Mouse (Mus musculus) lung, postnatal 0 days (tissue): ENCODE results near the gene Eefsec. TPM values are rescaled to one million over a fixed set of nuclear protein-coding genes. Genes with fewer than 3 reads are reported as not detected.

ENCODE experiments used
- ATAC-seq: fragments of 200-750 bp; cut with Nextera tagmentation; 2 replicates; pipeline ENCODE4 v1.8.0; 2017; ENCODE audit warnings: moderate library complexity
- DNase-seq: peaks from one replicate; pipeline ENCODE4 v3.0.0-alpha.2; 2016; ENCODE audit warnings: low spot score
- H3K27ac ChIP-seq: fragments of 300-500 bp; sonication (generic); 2 replicates; pipeline ENCODE4 v1.5.1; 2014; ENCODE audit warnings: antibody characterized with exemption, mild to moderate bottlenecking, low read length, mixed read lengths
- H3K27me3 ChIP-seq: fragments of 300-500 bp; sonication (generic); replicated peaks from 2 replicates; pipeline ENCODE4 v1.6.1; 2014; ENCODE audit warnings: low read length, mixed read lengths; ENCODE audit not compliant: insufficient read depth
- H3K36me3 ChIP-seq: fragments of 300-500 bp; sonication (generic); 2 replicates; pipeline ENCODE4 v1.6.1; 2014; ENCODE audit warnings: low read length, mixed read lengths; ENCODE audit not compliant: insufficient read depth
- H3K4me1 ChIP-seq: fragments of 300-500 bp; sonication (generic); 2 replicates; pipeline ENCODE4 v1.6.1; 2014; ENCODE audit warnings: antibody characterized with exemption, low read depth, low read length, mixed read lengths; ENCODE audit not compliant: insufficient read depth
- H3K4me2 ChIP-seq: fragments of 300-500 bp; sonication (generic); replicated peaks from 2 replicates; pipeline ENCODE4 v1.6.1; 2014; ENCODE audit warnings: low read depth, mild to moderate bottlenecking, low read length, moderate library complexity, mixed read lengths
- H3K4me3 ChIP-seq: fragments of 300-500 bp; sonication (generic); 2 replicates; pipeline ENCODE4 v1.5.1; 2014; ENCODE audit warnings: low read depth, low read length
- H3K9ac ChIP-seq: fragments of 300-500 bp; sonication (generic); replicated peaks from 2 replicates; pipeline ENCODE4 v1.6.1; 2014; ENCODE audit warnings: low read depth, mild to moderate bottlenecking
- H3K9me3 ChIP-seq: fragments of 300-500 bp; sonication (generic); 2 replicates; pipeline ENCODE4 v1.6.1; 2016; ENCODE audit warnings: low read length, mixed read lengths
- CTCF ChIP-seq: IDR thresholded peaks from 2 replicates; pipeline ENCODE4 v1.5.1; 2016; ENCODE audit warnings: antibody characterized with exemption, mild to moderate bottlenecking
- EP300 ChIP-seq: IDR thresholded peaks from 2 replicates; pipeline ENCODE4 v1.6.1; 2016; ENCODE audit warnings: antibody characterized with exemption, mild to moderate bottlenecking, control low read depth
- WGBS: fragments of 180-500 bp; shearing (Covaris S2); extraction: QIAGEN DNeasy Blood & Tissue Kit; methylation state at CpG from one replicate; pipeline ENCODE4 v1.1.7; 2014; 5-methylcytosine and 5-hydroxymethylcytosine counted together
- polyA plus RNA-seq: library from polyadenylated mRNA; unstranded; fragments of >200 nt; fragmentation: Nextera tagmentation; extraction: Ambion mirVana; gene quantifications from 2 replicates; pipeline ENCODE4 v1.2.1, GENCODE M21; 2015

Eefsec gene
- polyA plus RNA-seq, 1 experiment from 2014 or later, result 21.0 TPM

DNA sequence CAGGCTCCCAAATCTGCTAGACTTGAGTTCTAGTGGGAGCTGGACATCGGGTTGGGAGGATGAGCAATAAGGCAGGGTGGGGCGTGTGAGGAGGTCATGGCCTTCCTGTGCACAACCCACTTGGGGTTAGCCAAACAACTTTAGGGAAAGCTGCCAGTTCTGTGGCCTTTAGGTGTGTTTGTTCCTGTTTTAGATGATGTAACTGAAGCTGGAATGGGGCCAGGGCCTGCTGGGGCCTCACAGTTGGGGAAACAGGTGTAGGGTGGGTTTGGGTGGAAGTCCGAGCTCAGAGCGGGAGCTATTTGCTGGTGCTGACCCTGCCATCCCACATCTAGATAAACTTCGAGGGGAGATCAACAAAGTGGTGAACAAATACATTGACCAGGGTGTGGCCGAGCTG is 39.0 kb upstream of the Eefsec start:
- no peaks in the 10 kb centered on the region for H3K27me3 ChIP-seq
- H3K4me2 ChIP-seq, result no peak overlapping the region
- peaks cover 8% of the 10 kb centered on the region; the same call in 1 of the 2 replicates for H3K36me3 ChIP-seq
- H3K27ac ChIP-seq, result no peak overlapping the region
- ATAC-seq, result peak; percentile 66
- H3K9ac ChIP-seq, result no peak overlapping the region
- TF ChIP-seq CTCF, result no peak
- peak; percentile 75 for TF ChIP-seq EP300
- H3K4me3 ChIP-seq, result no peak overlapping the region
- H3K9me3 ChIP-seq, result no peaks in the 10 kb centered on the region
- 56% methylated on average over 6 of the region's 6 CpGs for WGBS
- peak; percentile 66 for DNase-seq
- no peaks in the 10 kb centered on the region for H3K4me1 ChIP-seq

DNA sequence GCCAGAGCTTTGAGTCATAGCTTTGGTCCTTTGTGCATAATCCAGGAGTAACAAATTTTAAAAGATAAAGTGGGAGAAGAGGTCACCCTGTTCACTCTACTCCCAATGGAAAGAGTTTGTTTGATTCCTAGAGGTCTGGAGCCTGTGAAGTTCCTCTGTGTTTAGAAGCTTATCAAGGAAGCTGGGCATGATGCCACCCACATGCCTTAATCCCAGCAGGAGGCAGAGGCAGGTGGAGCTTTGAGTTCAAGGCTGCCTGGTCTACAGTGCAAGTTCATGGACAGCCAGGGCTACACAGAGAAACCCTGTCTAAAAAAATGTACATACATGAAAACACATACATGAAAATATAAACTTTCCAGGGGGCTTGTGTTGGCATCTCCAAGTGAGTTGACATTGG is 37.6 kb upstream of the Eefsec start:
- Histone ChIP-seq H3K4me1 (no peaks in the 10 kb centered on the region), H3K27ac (no peak overlapping the region), H3K4me3 (no peak overlapping the region), H3K27me3 (no peaks in the 10 kb centered on the region), H3K9ac (no peak overlapping the region), H3K36me3 (peaks cover 17% of the 10 kb centered on the region; the same call in 1 of the 2 replicates), H3K9me3 (no peaks in the 10 kb centered on the region), H3K4me2 (no peak overlapping the region)
- no peak for ATAC-seq
- DNase-seq, result no peak
- TF ChIP-seq CTCF, result no peak
- no peak for TF ChIP-seq EP300

DNA sequence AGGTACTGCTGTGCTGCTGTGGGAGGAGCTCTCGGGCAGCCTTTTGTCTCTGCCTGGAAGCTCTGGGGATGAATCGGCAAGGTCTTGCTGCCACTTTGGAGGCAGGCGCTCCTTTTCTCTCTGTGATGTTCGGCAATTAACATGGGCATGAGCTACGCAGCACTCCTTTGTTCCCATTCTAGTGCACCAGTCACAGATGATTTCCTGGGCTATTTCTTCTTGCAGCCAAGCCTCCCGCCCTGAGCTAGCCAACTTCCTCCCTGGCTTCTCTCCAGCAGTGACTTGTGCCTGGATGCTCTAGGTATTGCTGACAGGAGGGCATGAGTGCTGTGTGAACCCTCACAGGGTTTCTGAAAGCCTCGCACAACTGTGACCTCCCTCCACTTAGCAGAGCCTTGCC is 36.8 kb upstream of the Eefsec start:
- H3K36me3 ChIP-seq, result peaks cover 17% of the 10 kb centered on the region; the same call in 1 of the 2 replicates
- H3K27ac ChIP-seq, result no peak overlapping the region
- no peak for TF ChIP-seq EP300
- TF ChIP-seq CTCF, result no peak
- H3K4me3 ChIP-seq, result no peak overlapping the region
- DNase-seq (peak; percentile 50), ATAC-seq (peak; percentile 25)
- H3K9me3 ChIP-seq, result no peaks in the 10 kb centered on the region
- no peak overlapping the region for H3K4me2 ChIP-seq
- H3K27me3 ChIP-seq, result no peaks in the 10 kb centered on the region
- no peaks in the 10 kb centered on the region for H3K4me1 ChIP-seq
- 55% methylated on average over 7 of the region's 7 CpGs for WGBS
- no peak overlapping the region for H3K9ac ChIP-seq

DNA sequence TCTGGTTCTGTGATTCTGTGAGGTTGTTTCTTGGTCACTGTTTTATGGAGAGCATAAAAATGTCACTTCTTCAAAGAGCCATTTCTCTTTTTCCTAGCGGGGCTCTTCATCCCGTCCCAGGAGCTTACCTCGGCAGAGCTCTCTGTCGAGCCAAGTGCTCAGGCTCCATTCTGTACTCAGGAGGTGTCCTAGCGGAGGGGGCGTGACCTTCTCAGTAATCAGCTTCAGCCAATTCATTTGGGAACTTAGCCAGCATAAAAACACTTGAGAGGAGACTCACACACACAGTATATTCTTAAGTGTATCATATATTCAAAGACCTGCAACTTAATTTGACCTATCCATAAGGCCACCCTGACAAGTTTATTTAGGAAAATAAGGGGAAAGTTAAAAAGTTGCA is 34.1 kb upstream of the Eefsec start:
- TF ChIP-seq CTCF (no peak), EP300 (no peak)
- WGBS, result 59% methylated on average over 6 of the region's 6 CpGs
- Histone ChIP-seq H3K36me3 (peaks cover 17% of the 10 kb centered on the region; the same call in 1 of the 2 replicates), H3K27ac (no peak overlapping the region), H3K9me3 (no peaks in the 10 kb centered on the region), H3K4me1 (no peaks in the 10 kb centered on the region), H3K9ac (no peak overlapping the region), H3K4me3 (no peak overlapping the region), H3K27me3 (no peaks in the 10 kb centered on the region), H3K4me2 (no peak overlapping the region)
- ATAC-seq (no peak), DNase-seq (no peak)

DNA sequence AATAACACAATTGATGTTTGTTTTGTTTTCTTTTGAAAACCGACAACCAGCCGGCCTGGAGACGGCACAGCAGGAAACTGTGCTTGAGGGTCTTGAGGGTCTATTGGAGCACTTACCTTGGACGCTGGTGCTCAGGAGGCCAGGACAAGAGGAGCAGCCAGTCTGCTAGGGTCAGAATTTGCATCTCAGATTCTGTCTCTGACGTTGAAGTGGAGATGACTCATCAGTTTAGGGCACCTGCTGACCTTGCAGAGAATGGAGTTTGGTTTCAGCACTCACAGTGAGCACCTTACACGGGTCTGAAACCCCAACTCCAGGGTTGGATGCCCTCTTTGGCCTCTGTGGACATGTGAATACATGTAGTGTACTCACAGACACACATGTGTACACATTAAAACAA is 23.5 kb upstream of the Eefsec start:
- Histone ChIP-seq H3K36me3 (peaks cover 21% of the 10 kb centered on the region; the same call in 1 of the 2 replicates), H3K9ac (no peak overlapping the region), H3K4me2 (no peak overlapping the region), H3K9me3 (no peaks in the 10 kb centered on the region), H3K27me3 (no peaks in the 10 kb centered on the region), H3K27ac (no peak overlapping the region), H3K4me3 (no peak overlapping the region), H3K4me1 (peaks cover 10% of the 10 kb centered on the region; the same call in 1 of the 2 replicates)
- TF ChIP-seq CTCF (no peak), EP300 (no peak)
- DNase-seq, result no peak
- 67% methylated on average over 6 of the region's 6 CpGs for WGBS
- ATAC-seq, result no peak

DNA sequence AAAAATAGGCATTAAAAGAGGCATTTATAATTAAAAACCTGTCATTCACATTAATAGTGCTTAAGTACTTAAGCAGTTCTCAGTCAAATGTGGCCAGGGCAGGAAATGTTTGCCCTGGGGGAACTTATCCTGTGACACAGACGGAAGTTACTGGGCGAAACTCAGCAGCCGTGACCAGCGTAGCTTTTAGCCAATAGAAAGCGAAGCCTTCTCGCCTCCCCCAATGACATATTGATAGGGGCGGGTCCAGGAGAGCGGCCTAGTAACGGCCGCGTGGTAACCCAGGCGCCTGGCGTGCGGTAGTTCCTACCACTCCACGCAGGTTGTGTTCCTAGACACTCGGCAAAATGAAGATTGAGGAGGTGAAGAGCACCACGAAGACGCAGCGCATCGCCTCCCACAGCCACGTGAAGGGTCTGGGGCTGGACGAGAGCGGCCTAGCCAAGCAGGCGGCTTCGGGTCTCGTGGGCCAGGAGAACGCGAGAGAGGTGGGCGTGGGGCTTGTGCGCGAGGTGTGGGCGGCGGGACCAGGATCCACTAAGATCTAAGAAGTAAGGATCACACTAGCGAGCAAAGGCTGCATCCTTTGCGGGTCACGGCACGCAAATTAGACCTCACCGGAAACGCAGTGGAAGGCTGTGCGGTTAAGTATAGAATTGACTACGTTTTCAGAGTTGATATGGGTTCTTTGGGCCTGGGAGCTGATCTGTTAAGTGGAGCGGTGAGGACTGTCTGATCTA is 19.0 kb upstream of the Eefsec start, which contains the start of gene Ruvbl1:
Gene Ruvbl1, plus strand, starts transcription at position 229 of the 740 bp plus-strand sequence.
- DNase-seq (peak; percentile 98), ATAC-seq (peak; percentile 100)
- H3K4me1 ChIP-seq, result peaks cover 10% of the 10 kb centered on the region; the same call in 1 of the 2 replicates
- H3K9ac ChIP-seq, result peak within 1 kb of the TSS; percentile 76
- peak within 1 kb of the TSS; percentile 67 for H3K4me3 ChIP-seq
- 0 out of 2 replicates have a peak, but pooled peaks cover 6% of the 10 kb centered on the region for H3K36me3 ChIP-seq
- H3K9me3 ChIP-seq, result no peaks in the 10 kb centered on the region
- H3K27me3 ChIP-seq, result no peaks in the 10 kb centered on the region
- H3K4me2 ChIP-seq, result peak within 1 kb of the TSS; percentile 76
- no peak within 1 kb of the TSS for H3K27ac ChIP-seq
- TF ChIP-seq EP300 (peak; percentile 48; the same call in 1 of the 2 replicates), CTCF (no peak)
- WGBS, result under 1% methylated on average over 41 of the region's 42 CpGs
